Mouse (Mus musculus) adrenal gland, adult 8-10 months (tissue): ENCODE results near the gene Dab1. TPM values are rescaled to one million over a fixed set of nuclear protein-coding genes. Genes with fewer than 3 reads are reported as not detected.

Source experiments
- DNase-seq: peaks from one replicate; pipeline ENCODE4 v3.0.0; 2022
- total RNA-seq, 4 experiments: library from RNA; stranded (reverse); gene quantifications; 2 replicates each; pipeline ENCODE4 v1.2.4; 2022

The Dab1 gene
- total RNA-seq, 4 experiments from 2014 or later: 1.3 to 2.0 (median 1.8) TPM

DNA sequence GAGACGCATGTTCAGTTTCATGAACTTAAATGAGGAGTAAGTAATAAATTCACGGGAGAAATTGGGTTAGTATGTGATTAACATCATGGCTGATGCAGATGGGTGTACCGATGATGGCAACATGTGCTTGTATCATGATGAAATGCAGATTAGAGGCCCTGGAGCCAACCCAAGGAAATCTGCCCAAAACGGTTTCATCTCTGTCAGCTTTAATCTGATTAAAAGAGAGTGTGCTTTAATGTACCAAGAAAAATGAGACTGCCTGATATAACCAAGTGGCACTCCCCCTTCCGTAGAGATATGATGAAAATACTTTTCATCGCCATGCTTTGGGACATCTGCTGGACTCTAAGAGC, 494.8 kb downstream of the Dab1 start:
- DNase-seq: no peak

DNA sequence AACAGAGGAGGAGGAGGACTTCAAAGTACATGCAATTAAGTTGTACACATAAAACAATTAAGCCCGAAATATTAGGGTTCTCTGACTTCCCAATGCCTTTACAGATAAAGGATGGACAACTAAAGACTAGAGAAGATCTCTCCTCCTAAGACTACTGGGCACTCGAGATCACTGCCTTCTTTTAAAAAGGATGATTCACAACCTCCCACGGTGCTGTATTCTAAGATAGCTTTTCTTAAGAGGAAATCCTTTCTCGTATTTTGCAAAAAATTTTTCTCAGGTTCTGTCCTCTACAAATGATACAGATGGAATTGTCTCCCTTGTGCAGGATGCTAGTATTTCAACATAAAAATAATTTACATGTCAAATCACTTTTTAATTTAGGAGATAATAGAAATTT, 500.9 kb downstream of the Dab1 start:
- DNase-seq: no peak

DNA sequence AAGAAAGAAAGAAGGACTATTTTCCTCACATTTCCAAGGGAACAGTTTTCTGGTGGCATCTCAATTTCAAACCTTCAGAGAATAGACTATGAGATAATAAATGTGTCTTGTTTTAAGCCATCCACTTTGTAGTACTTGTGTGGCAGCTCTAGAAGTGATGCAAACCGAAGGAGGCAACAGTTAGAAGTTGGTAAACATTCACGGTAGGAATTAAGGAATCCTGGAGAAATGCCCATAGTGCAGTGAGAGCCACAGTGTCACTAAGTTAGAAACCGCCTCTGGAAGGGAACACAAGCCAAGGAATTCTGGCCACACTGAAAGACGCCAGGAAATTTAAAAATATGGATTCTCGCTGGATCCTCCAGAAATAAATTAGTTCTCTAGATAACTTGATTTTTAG, 502.8 kb downstream of the Dab1 start:
- DNase-seq: no peak

DNA sequence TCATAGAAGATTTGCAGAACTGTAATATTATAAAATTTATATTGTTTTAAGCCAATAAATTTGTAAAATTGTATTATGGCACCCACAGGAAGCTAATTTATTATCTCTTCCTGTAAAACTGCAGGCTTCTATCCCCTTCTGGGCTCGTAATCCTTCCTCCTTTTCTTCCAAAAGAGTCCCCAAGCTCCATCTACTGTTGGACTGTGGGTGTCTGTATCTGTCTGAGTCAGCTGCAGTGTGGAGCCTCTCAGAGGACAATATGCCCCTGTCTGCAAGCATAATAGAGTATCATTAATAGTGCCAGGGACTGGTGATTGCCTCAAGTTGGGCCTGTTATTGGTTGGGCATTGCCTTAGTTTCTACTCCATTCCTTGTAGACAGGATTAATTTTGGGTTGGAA, 503.2 kb downstream of the Dab1 start:
- DNase-seq: no peak

DNA sequence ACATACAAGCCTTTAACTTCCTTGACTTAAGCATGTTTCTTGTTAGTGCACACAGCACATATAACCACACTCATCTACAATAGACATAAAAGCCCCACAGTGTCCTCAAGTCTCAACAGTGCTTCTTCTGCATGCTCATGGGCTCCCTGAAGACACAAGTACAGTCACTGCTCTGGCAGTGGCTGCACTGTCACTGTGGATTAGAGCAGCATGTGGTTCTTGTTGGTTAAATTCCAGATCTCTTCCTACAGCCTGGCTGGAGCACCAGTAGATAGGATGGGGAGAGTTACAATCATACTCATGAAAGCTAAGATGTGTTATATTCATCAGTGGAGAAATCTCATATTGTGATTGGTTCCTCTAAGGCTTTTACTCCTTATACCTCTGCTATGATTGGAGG, 534.5 kb downstream of the Dab1 start:
- no peak for DNase-seq

- no peak for DNase-seq
These were observed 558.9 kb downstream of the Dab1 start for GRCm38 (mm10) chr4:104178067-104178466.

GRCm38 (mm10) chr4:104186311-104186710, 567.2 kb downstream of the Dab1 start:
- DNase-seq: no peak

DNA sequence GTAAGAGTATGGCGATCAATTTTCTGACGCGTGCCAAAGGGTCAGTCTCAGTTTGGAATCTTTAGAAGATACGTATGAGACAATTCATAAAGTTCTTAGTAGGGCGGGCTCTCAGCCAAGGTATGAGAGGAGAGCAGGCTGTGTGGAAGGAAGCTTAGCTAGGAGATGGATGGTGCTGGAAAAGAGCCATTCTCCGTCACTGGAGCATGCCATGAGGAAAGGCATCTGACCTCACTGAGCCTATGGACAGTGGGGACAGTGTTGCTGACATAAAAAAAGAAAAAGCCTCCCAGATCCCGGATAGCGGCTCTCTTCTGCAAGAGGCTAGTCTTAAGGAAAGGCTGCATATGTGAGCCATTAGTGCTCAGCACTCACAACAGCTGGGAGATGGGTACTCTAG, 579.5 kb downstream of the Dab1 start:
- no peak for DNase-seq

- no peak for DNase-seq
These were observed 582.5 kb downstream of the Dab1 start for GRCm38 (mm10) chr4:104201686-104202085.

DNA sequence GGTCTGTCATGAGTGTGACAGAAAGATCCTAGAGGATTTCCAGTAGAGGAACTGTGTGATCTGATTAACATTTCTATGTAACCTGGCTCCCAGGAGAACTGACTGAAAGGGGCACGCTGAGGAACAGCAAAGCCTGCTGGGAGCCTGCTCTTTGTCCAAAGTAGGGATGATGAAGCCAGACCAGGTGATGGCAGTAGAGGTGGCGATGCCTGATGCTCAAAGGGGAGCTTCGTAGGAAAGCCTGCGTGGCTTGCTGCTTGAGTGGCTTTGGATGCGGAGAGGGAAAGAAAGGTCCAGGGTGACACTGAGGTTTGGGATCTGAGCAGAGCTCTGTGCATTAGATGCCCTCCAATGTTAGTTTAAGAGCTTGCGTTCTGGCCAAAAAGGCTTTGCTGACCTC, 584.9 kb downstream of the Dab1 start:
- no peak for DNase-seq

GRCm38 (mm10) chr4:104206639-104207038, 587.5 kb downstream of the Dab1 start:
- DNase-seq: no peak

DNA sequence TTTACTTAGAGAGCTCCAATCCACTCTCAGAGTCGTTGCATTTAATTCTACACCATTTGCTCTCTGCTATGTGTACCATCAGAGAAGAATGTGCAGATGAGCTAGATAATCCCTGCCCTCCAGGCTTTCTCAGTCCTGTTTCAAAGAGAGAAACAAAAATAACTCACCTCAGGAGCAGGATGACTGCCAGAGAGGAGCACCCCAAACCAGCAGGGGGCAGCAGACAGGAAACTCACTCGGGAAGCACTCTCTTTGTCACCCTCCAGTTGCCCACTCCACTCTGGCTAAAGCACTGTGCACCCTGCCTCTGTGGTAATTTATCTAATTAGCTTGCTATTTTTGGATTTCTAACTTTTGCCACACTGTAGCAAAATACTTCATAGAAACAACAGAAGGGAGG, 589.9 kb downstream of the Dab1 start:
- no peak for DNase-seq

DNA sequence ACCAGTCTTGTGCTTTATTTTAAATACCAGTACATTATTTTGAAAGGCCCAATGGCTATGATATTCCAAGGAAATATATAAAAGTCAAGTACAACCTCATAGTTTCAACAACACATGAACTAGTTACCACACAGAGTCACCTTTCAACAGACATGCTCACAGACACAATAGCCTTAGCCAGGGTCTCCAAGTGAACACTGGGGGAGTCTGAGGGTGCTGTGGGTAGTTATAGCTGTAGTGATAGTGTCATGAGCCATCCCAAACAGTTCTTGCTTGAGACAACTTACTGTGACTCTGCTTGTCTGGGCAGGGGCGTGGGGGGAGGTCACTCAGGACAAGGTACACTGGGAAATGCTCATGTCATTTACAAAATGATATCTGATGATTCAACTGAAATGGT, 591.6 kb downstream of the Dab1 start:
- DNase-seq: no peak

GRCm38 (mm10) chr4:104211531-104212455, 592.6 kb downstream of the Dab1 start:
- no peak for DNase-seq

GRCm38 (mm10) chr4:104214724-104215123, 595.6 kb downstream of the Dab1 start:
- DNase-seq: no peak

GRCm38 (mm10) chr4:104217336-104217735, 598.2 kb downstream of the Dab1 start:
- DNase-seq: no peak

DNA sequence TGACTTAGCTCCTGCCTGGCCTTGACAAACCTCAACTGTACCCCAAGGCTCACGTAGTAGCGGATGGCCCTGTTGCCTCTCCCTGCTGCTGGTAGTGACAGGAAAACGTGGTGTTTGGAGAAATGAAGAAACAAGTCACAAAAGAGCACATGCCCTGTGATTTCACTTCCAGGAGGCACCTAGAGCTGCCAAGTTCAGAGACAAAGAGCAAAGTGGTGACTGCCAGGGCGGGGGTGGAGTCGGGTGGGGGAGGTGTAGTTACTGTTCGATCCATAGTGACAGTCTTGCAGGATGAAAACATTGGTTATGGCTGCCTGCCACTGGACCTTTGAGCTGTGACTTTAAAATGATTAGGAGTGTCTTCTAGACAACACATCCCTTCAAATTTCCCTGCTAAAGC, 599.6 kb downstream of the Dab1 start:
- no peak for DNase-seq

DNA sequence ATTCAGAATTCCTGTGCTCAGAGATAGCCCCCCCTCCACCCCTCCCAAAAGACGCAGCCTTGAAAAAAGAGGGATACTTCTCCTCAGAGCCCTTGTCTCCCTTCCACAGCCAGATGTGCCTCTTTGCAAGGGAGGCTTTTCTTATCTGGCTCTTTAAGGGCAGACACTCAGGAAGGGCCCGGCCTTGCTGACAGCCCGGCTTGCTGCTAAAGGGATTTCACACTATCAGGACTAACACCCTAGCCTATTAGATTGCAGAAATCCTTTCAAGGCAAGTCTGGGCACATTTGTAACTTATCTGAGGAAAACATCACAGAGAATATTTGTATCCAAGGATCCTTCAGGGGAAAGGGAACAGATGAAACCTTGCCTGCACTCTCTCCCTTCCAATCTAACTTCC, 600.9 kb downstream of the Dab1 start:
- no peak for DNase-seq

- DNase-seq: no peak
These were observed 610.1 kb downstream of the Dab1 start for GRCm38 (mm10) chr4:104229296-104229695.

- DNase-seq: peak; percentile 56
These were observed 627.3 kb downstream of the Dab1 start for GRCm38 (mm10) chr4:104246506-104246905.

- no peak for DNase-seq
These were observed 630.3 kb downstream of the Dab1 start for GRCm38 (mm10) chr4:104249462-104249861.

DNA sequence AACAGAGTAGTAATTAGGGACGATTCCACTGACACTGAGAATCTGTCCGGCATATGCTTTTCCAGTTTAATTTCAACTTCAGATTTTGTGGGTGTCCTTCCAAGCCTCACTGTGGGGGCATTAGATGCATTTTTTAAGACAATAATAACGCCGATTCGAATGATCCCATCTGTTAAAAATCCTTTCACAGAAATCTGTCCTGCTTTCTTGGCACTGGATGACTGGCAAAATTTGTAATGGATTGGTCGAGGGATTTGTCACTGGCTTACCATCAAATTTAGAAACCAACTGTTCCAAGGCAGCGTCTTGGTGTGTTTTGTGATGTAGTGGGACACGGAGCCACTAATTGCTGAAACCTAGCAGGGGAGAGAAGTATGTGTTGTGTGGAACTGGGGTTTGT, 638.6 kb downstream of the Dab1 start:
- DNase-seq: no peak

DNA sequence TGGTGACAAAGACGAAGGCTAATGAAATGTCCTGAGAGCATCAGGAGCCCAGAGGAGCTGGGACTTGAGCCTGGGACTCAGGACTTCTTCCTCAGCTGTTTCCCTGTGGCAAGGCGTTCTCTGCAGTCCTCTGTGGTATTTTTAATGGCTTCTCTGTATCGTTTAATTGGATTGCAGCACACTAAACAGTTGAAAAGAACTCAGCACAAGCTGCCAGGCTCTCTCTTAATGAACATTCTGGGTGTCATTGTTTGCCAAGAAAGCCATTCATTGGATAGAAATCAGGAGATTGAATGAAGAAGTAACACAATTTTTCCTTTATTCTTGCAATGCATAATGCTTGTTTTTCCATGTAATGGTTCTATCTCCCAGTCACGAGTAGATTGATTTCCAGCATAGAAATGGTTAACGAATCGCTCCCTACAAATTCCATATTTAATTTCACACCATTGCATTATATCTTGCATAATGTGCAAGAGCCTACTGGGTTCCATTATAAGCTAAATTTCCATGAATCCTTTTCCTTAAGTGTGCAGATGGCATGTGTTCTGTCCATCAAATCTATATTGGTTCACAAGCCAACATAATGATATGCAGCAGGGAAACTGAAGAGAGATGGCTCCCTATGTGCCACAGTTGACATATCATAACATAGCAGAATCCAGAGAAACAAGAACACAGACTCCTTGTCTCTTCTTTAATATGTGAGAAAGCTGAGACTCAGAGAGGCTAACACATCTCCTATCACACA, 650.4 kb downstream of the Dab1 start:
- no peak for DNase-seq

- no peak for DNase-seq
These were observed 651.0 kb downstream of the Dab1 start for GRCm38 (mm10) chr4:104270173-104270557.
